Mouse (Mus musculus) cerebellum, postnatal 4 days (tissue): ENCODE data around the gene Ccnd1.

Source experiments
- DNase-seq, 2 experiments: peaks; one replicate each; pipeline ENCODE4 v3.0.0; 2022; ENCODE audit warnings: low spot score in 2 of 2, mixed read lengths in 1 of 2

Gene Ccnd1

GRCm38 (mm10) chr7:144939344-144940002, at the start of gene Ccnd1:
TSS of gene Ccnd1 (minus strand) at chr7:144939925.
- DNase-seq: peak in 1 of 2 experiments; percentile 65

- DNase-seq: no peak
These were observed 49.1 kb upstream of the Ccnd1 start for GRCm38 (mm10) chr7:144988856-144989255.

GRCm38 (mm10) chr7:144985100-144985499, 45.4 kb upstream of the Ccnd1 start:
- DNase-seq: no peak

GRCm38 (mm10) chr7:144982358-144983110, 42.8 kb upstream of the Ccnd1 start:
- no peak for DNase-seq

GRCm38 (mm10) chr7:144981426-144982079, 41.8 kb upstream of the Ccnd1 start:
- DNase-seq: no peak

- DNase-seq: no peak
These were observed 40.1 kb upstream of the Ccnd1 start for GRCm38 (mm10) chr7:144979814-144980213.

GRCm38 (mm10) chr7:144977121-144977520, 37.4 kb upstream of the Ccnd1 start:
- no peak for DNase-seq

- no peak for DNase-seq
These were observed 33.7 kb upstream of the Ccnd1 start for GRCm38 (mm10) chr7:144973461-144973860.

- no peak for DNase-seq
These were observed 32.0 kb upstream of the Ccnd1 start for GRCm38 (mm10) chr7:144971769-144972168.

GRCm38 (mm10) chr7:144970997-144971768, 31.5 kb upstream of the Ccnd1 start:
- DNase-seq: no peak

GRCm38 (mm10) chr7:144965893-144966292, 26.2 kb upstream of the Ccnd1 start:
- DNase-seq: no peak

- no peak for DNase-seq
These were observed 24.6 kb upstream of the Ccnd1 start for GRCm38 (mm10) chr7:144964316-144964715.

- DNase-seq: no peak
These were observed 24.2 kb upstream of the Ccnd1 start for GRCm38 (mm10) chr7:144963911-144964310.

GRCm38 (mm10) chr7:144958509-144959395, 19.0 kb upstream of the Ccnd1 start:
- no peak for DNase-seq

GRCm38 (mm10) chr7:144943254-144943653, 3.5 kb upstream of the Ccnd1 start:
- DNase-seq: peak; percentile 47 to 71

- DNase-seq: no peak
These were observed 3.0 kb upstream of the Ccnd1 start for GRCm38 (mm10) chr7:144942744-144943135.

- DNase-seq: no peak
These were observed 2.5 kb upstream of the Ccnd1 start for GRCm38 (mm10) chr7:144942071-144942743.

GRCm38 (mm10) chr7:144941242-144941831, 1.6 kb upstream of the Ccnd1 start:
- peak; percentile 58 to 81 for DNase-seq

GRCm38 (mm10) chr7:144940585-144940984, 860 bp upstream of the Ccnd1 start:
- no peak for DNase-seq

GRCm38 (mm10) chr7:144940003-144940571, 362 bp upstream of the Ccnd1 start:
- peak in 1 of 2 experiments; percentile 36 for DNase-seq
